Mouse (Mus musculus) forebrain, postnatal 0 days (tissue): Measurements from ENCODE around the gene Itgb1. TPM values are rescaled to one million over a fixed set of nuclear protein-coding genes. Genes with fewer than 3 reads are reported as not detected.
A peak's percentile ranks its signal among the peaks of the same experiment; 100 is the strongest.

Experiments used
- ATAC-seq: fragments of 200-750 bp; cut with Nextera tagmentation; 2 replicates; pipeline ENCODE4 v1.8.0; 2017; ENCODE audit warnings: mild to moderate bottlenecking, moderate library complexity
- DNase-seq: peaks from one replicate; pipeline ENCODE4 v3.0.0-alpha.2; 2015
- H3K27ac ChIP-seq: fragments of 300-500 bp; sonication (generic); 2 replicates; pipeline ENCODE4 v1.5.1; 2014; ENCODE audit warnings: low read depth, mild to moderate bottlenecking, antibody characterized with exemption, low read length, moderate library complexity, mixed read lengths
- H3K27me3 ChIP-seq: fragments of 300-500 bp; sonication (generic); 2 replicates; pipeline ENCODE4 v1.6.1; 2014; ENCODE audit warnings: mild to moderate bottlenecking, low read length, mixed read lengths; ENCODE audit not compliant: insufficient read depth
- H3K36me3 ChIP-seq: fragments of 300-500 bp; sonication (generic); 2 replicates; pipeline ENCODE4 v1.6.1; 2014; ENCODE audit warnings: mild to moderate bottlenecking, moderate library complexity; ENCODE audit not compliant: insufficient read depth
- H3K4me1 ChIP-seq: fragments of 300-500 bp; sonication (generic); 2 replicates; pipeline ENCODE4 v1.6.1; 2014; ENCODE audit warnings: antibody characterized with exemption; ENCODE audit not compliant: insufficient read depth
- H3K4me2 ChIP-seq: fragments of 300-500 bp; sonication (generic); 2 replicates; pipeline ENCODE4 v1.6.1; 2014; ENCODE audit warnings: low read depth, mild to moderate bottlenecking, moderate library complexity
- H3K4me3 ChIP-seq: fragments of 300-500 bp; sonication (generic); 2 replicates; pipeline ENCODE4 v1.5.1; 2014; ENCODE audit warnings: low read depth, low read length, mixed read lengths
- H3K9ac ChIP-seq: fragments of 300-500 bp; sonication (generic); 2 replicates; pipeline ENCODE4 v1.6.1; 2014; ENCODE audit warnings: mild to moderate bottlenecking
- H3K9me3 ChIP-seq: fragments of 300-500 bp; sonication (generic); 2 replicates; pipeline ENCODE4 v1.6.1; 2016; ENCODE audit warnings: low read length
- CTCF ChIP-seq: sonication (generic); IDR thresholded peaks from 2 replicates; pipeline ENCODE4 v1.5.1; 2016; ENCODE audit warnings: antibody characterized with exemption, control low read depth, low read depth
- WGBS: fragments of 180-500 bp; shearing (Covaris S2); extraction: QIAGEN DNeasy Blood & Tissue Kit; methylation state at CpG from one replicate; pipeline ENCODE4 v1.1.7; 2014; 5-methylcytosine and 5-hydroxymethylcytosine counted together
- polyA plus RNA-seq: library from polyadenylated mRNA; unstranded; fragments of >200 nt; fragmentation: Nextera tagmentation; extraction: Ambion mirVana; gene quantifications from 2 replicates; pipeline ENCODE4 v1.2.1, GENCODE M21; 2015
- total RNA-seq: library from RNA; depleted of rRNA; stranded (reverse); fragments of >200 nt; gene quantifications from 2 replicates; pipeline ENCODE4 v1.2.3, GENCODE M21; 2014

Itgb1 gene
- total and polyA plus RNA-seq, 2 experiments from 2014 or later: 61.5 to 82.3 TPM

- Histone ChIP-seq H3K36me3 (no peaks in the 10 kb centered on the region), H3K27me3 (no peaks in the 10 kb centered on the region), H3K9me3 (no peaks in the 10 kb centered on the region), H3K4me2 (no peak overlapping the region), H3K4me3 (no peak overlapping the region), H3K4me1 (no peaks in the 10 kb centered on the region), H3K9ac (no peak overlapping the region), H3K27ac (no peak overlapping the region)
- TF ChIP-seq CTCF: no peak
- DNase-seq (no peak), ATAC-seq (no peak)
- 100% methylated on average over 1 of the region's 1 CpGs for WGBS
Observed at GRCm38 (mm10) chr8:128696701-128697397, 11.4 kb downstream of the Itgb1 start.

- no peaks in the 10 kb centered on the region for H3K27me3 ChIP-seq
- no peak overlapping the region for H3K27ac ChIP-seq
- H3K9ac ChIP-seq: no peak overlapping the region
- no peaks in the 10 kb centered on the region for H3K36me3 ChIP-seq
- no peaks in the 10 kb centered on the region for H3K9me3 ChIP-seq
- TF ChIP-seq CTCF: no peak
- 67% methylated on average over 3 of the region's 3 CpGs for WGBS
- DNase-seq (no peak), ATAC-seq (no peak)
- no peak overlapping the region for H3K4me3 ChIP-seq
- H3K4me1 ChIP-seq: no peaks in the 10 kb centered on the region
- no peak overlapping the region for H3K4me2 ChIP-seq
Observed at GRCm38 (mm10) chr8:128697945-128698344, 12.5 kb downstream of the Itgb1 start.

- no peak overlapping the region for H3K27ac ChIP-seq
- no peaks in the 10 kb centered on the region for H3K4me1 ChIP-seq
- no peaks in the 10 kb centered on the region for H3K9me3 ChIP-seq
- TF ChIP-seq CTCF: no peak
- ATAC-seq: no peak
- 64% methylated on average over 1 of the region's 1 CpGs for WGBS
- H3K4me3 ChIP-seq: no peak overlapping the region
- no peaks in the 10 kb centered on the region for H3K27me3 ChIP-seq
- H3K9ac ChIP-seq: no peak overlapping the region
- no peak overlapping the region for H3K4me2 ChIP-seq
- DNase-seq: no peak
- H3K36me3 ChIP-seq: 0 out of 2 replicates have a peak, but pooled peaks cover 4% of the 10 kb centered on the region
Observed at GRCm38 (mm10) chr8:128704376-128704775, 18.9 kb downstream of the Itgb1 start.

DNA sequence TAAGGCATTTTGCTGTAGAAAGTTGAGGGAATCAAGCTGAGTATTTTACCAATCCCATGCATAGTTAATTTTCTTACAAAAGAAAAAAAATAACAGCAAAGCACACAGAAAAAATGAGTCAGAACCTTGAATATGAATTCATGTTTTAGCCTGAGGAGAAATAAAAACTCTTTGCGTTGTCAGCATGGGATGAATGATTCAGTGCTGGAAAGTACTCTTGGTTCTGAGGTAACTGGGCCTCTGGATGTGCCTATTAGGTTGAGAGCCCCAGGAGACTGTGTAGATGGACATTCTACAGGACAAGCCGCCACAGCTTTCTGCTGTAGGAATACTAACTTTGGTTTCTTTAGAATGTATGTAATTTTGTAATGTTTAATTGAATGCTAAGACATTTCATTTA lies 19.4 kb downstream of the Itgb1 start:
- no peaks in the 10 kb centered on the region for H3K9me3 ChIP-seq
- no peak overlapping the region for H3K27ac ChIP-seq
- no peak overlapping the region for H3K4me3 ChIP-seq
- ATAC-seq: no peak
- no peaks in the 10 kb centered on the region for H3K4me1 ChIP-seq
- H3K9ac ChIP-seq: no peak overlapping the region
- H3K4me2 ChIP-seq: no peak overlapping the region
- TF ChIP-seq CTCF: no peak
- DNase-seq: no peak
- H3K36me3 ChIP-seq: 0 out of 2 replicates have a peak, but pooled peaks cover 4% of the 10 kb centered on the region
- 85% methylated on average over 2 of the region's 2 CpGs for WGBS
- no peaks in the 10 kb centered on the region for H3K27me3 ChIP-seq

GRCm38 (mm10) chr8:128709261-128709660 lies 23.8 kb downstream of the Itgb1 start:
- DNase-seq (peak; percentile 81), ATAC-seq (peak; percentile 77)
- no peak overlapping the region for H3K4me2 ChIP-seq
- TF ChIP-seq CTCF: peak; percentile 87
- H3K4me1 ChIP-seq: no peaks in the 10 kb centered on the region
- no peak overlapping the region for H3K9ac ChIP-seq
- H3K36me3 ChIP-seq: peaks cover 34% of the 10 kb centered on the region
- H3K27me3 ChIP-seq: no peaks in the 10 kb centered on the region
- no peaks in the 10 kb centered on the region for H3K9me3 ChIP-seq
- H3K4me3 ChIP-seq: no peak overlapping the region
- WGBS: 55% methylated on average over 3 of the region's 3 CpGs
- no peak overlapping the region for H3K27ac ChIP-seq

DNA sequence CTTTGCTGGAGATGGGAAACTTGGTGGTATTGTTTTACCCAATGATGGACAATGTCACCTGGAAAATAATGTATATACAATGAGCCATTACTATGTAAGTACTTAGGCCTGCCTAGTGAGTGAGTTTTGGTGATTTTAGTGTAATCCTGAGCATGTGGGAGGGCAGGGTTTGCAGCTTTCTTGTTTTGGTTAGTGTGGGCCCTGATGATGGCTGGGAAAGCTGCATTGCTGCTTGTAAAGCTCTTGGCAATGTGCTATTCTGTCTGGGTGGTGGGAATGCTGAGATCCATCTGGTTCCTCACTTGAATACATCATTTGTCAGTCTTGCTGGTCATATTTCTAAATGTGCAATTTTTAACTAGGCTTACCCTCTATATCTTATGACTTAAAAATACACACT lies 30.7 kb downstream of the Itgb1 start:
- H3K4me1 ChIP-seq: no peaks in the 10 kb centered on the region
- no peaks in the 10 kb centered on the region for H3K9me3 ChIP-seq
- ATAC-seq (no peak), DNase-seq (no peak)
- no peak for TF ChIP-seq CTCF
- H3K27me3 ChIP-seq: no peaks in the 10 kb centered on the region
- peaks cover 63% of the 10 kb centered on the region for H3K36me3 ChIP-seq
- no peak overlapping the region for H3K4me3 ChIP-seq
- no peak overlapping the region for H3K27ac ChIP-seq
- no peak overlapping the region for H3K9ac ChIP-seq
- no peak overlapping the region for H3K4me2 ChIP-seq

GRCm38 (mm10) chr8:128724819-128725218 lies 39.4 kb downstream of the Itgb1 start:
- 59% methylated on average over 1 of the region's 1 CpGs for WGBS
- Histone ChIP-seq H3K4me2 (no peak overlapping the region), H3K4me3 (no peak overlapping the region), H3K27ac (no peak overlapping the region), H3K36me3 (peaks cover 46% of the 10 kb centered on the region), H3K4me1 (no peaks in the 10 kb centered on the region), H3K9ac (no peak overlapping the region), H3K9me3 (no peaks in the 10 kb centered on the region), H3K27me3 (no peaks in the 10 kb centered on the region)
- DNase-seq (peak; percentile 53), ATAC-seq (peak; percentile 73)
- TF ChIP-seq CTCF: peak; percentile 76
